Comparison of ENCODE assay signal across 8 mouse cellular contexts in genomic region chr12:59011844-59012709, GRCm38 (mm10). TPM values are rescaled to one million over a fixed set of nuclear protein-coding genes. Genes with fewer than 3 reads are reported as not detected.
DNase-seq lines count a peak whose midpoint lies in the region; ATAC-seq lines count a peak whose summit lies in the region.

Gene Sec23a (minus strand): TSS chr12:59012017.

- H3K9me3 ChIP-seq in heart, embryonic 14.5 days (ENCODE audit: control insufficient read depth, low read length), result no peaks in the 10 kb centered on the region
- H3K9me3 ChIP-seq in liver, embryonic 13.5 days (replicated peaks), result no peaks in the 10 kb centered on the region
- no peaks in the 10 kb centered on the region for H3K9me3 ChIP-seq in stomach, embryonic 16.5 days (replicated peaks; ENCODE audit: control insufficient read depth, low read length)

- peak within 1 kb of the TSS; percentile 79 for H3K27ac ChIP-seq in brown adipose tissue, adult 24 weeks (replicated peaks; ENCODE audit: low read depth, low read length)
- H3K27ac ChIP-seq in heart, embryonic 14.5 days (replicated peaks in 1 of 2; ENCODE audit: control insufficient read depth in 1 of 2, insufficient read depth in 1 of 2, low read depth in 2 of 2, low read length in 2 of 2), result peak within 1 kb of the TSS; percentile 92
- H3K27ac ChIP-seq in liver, embryonic 13.5 days, result peak within 1 kb of the TSS; percentile 94
- H3K27ac ChIP-seq in stomach, embryonic 16.5 days (ENCODE audit: low read length), result peak within 1 kb of the TSS; percentile 96

- peak; percentile 97 for ATAC-seq in heart, embryonic 14.5 days (ENCODE audit: insufficient number of reproducible peaks, insufficient read depth, low FRiP score, low read depth)
- peak; percentile 93 for ATAC-seq in liver, embryonic 13.5 days (ENCODE audit: low read depth)
- peak; percentile 97 for ATAC-seq in stomach, embryonic 16.5 days (ENCODE audit: insufficient read depth, low FRiP score)

- no peaks in the 10 kb centered on the region for H3K4me1 ChIP-seq in brown adipose tissue, adult 24 weeks (ENCODE audit: control insufficient read depth, insufficient read depth, insufficient read length, low read length)
- peaks cover 3 to 36% of the 10 kb centered on the region in 2 experiments; a peak in 3 of 4 replicates for H3K4me1 ChIP-seq in heart, embryonic 14.5 days (ENCODE audit: control insufficient read depth in 2 of 2, insufficient read depth in 2 of 2, low read length in 2 of 2)
- H3K4me1 ChIP-seq in liver, embryonic 13.5 days (replicated peaks), result peaks cover 33% of the 10 kb centered on the region
- peaks cover 27% of the 10 kb centered on the region for H3K4me1 ChIP-seq in stomach, embryonic 16.5 days (ENCODE audit: control insufficient read depth, insufficient read depth, low read length)

- H3K36me3 ChIP-seq in heart, embryonic 14.5 days (ENCODE audit: control insufficient read depth, insufficient read depth, low read length), result peaks cover 14% of the 10 kb centered on the region
- H3K36me3 ChIP-seq in liver, embryonic 13.5 days, result peaks cover 19% of the 10 kb centered on the region
- no peaks in the 10 kb centered on the region for H3K36me3 ChIP-seq in stomach, embryonic 16.5 days (ENCODE audit: control insufficient read depth, insufficient read depth, low read length)

- H3K4me2 ChIP-seq in heart, embryonic 14.5 days (ENCODE audit: low read length), result peak within 1 kb of the TSS; percentile 89
- H3K4me2 ChIP-seq in liver, embryonic 13.5 days, result peak within 1 kb of the TSS; percentile 93
- peak within 1 kb of the TSS; percentile 90 for H3K4me2 ChIP-seq in stomach, embryonic 16.5 days (ENCODE audit: low read depth, low read length)

- H3K27me3 ChIP-seq in heart, embryonic 14.5 days (ENCODE audit: control insufficient read depth, insufficient read depth, low read length), result no peaks in the 10 kb centered on the region
- H3K27me3 ChIP-seq in liver, embryonic 13.5 days, result no peaks in the 10 kb centered on the region
- no peaks in the 10 kb centered on the region for H3K27me3 ChIP-seq in stomach, embryonic 16.5 days (ENCODE audit: control insufficient read depth, insufficient read depth, low read length)

- DNase-seq in CD4-positive, CD25-positive, alpha-beta regulatory T cell, adult 2 months (ENCODE audit: low read depth, low spot score), result peak; percentile 99
- peak; percentile 96 for DNase-seq in fibroblast of lung, adult 2 months (ENCODE audit: low read depth)
- peak; percentile 99 for DNase-seq in kidney, postnatal 14 days
- DNase-seq in liver, embryonic 13.5 days, result peak; percentile 99
- peak; percentile 98 for DNase-seq in neural tube, embryonic 10.5 days (ENCODE audit: extremely low spot score, low spot score)

- H3K4me3 ChIP-seq in brown adipose tissue, adult 24 weeks (ENCODE audit: insufficient read depth, low read depth, low read length), result peak within 1 kb of the TSS; percentile 98
- peak within 1 kb of the TSS; percentile 79 to 88 for H3K4me3 ChIP-seq in heart, embryonic 14.5 days (ENCODE audit: control insufficient read depth in 1 of 2, insufficient read depth in 1 of 2, low read depth in 1 of 2, low read length in 2 of 2)
- peak within 1 kb of the TSS; percentile 81 for H3K4me3 ChIP-seq in liver, embryonic 13.5 days (replicated peaks)
- H3K4me3 ChIP-seq in stomach, embryonic 16.5 days (replicated peaks; ENCODE audit: low read length), result peak within 1 kb of the TSS; percentile 92

- peak within 1 kb of the TSS; percentile 95 for H3K9ac ChIP-seq in heart, embryonic 14.5 days (ENCODE audit: low read length)
- peak within 1 kb of the TSS; percentile 87 for H3K9ac ChIP-seq in liver, embryonic 13.5 days
- peak within 1 kb of the TSS; percentile 94 for H3K9ac ChIP-seq in stomach, embryonic 16.5 days (ENCODE audit: low read length)

- under 1% methylated on average over 46 of the region's 48 CpGs for WGBS in heart, embryonic 14.5 days
- under 1% methylated on average over 48 of the region's 48 CpGs for WGBS in liver, embryonic 13.5 days (ENCODE audit: insufficient replicate concordance)
- under 1% methylated on average over 48 of the region's 48 CpGs for WGBS in stomach, embryonic 16.5 days

RNA-seq across cellular contexts. Expression of gene Sec23a, which starts in this region (rescaled TPM):
- polyA plus RNA-seq in brown adipose tissue, adult 24 weeks (2012; ENCODE audit: insufficient read depth, insufficient read length, missing spikeins), result 15.7 and 16.2 TPM in 2 replicates
- polyA plus RNA-seq in heart, embryonic 14.5 days (2014; fragmentation: Nextera tagmentation; extraction: Ambion mirVana), result 76.9 and 82.8 TPM in 2 replicates
- polyA plus RNA-seq in liver, embryonic 13.5 days (2015; fragmentation: Nextera tagmentation; extraction: Ambion mirVana), result 22.6 and 29.5 TPM in 2 replicates
- polyA plus RNA-seq in stomach, embryonic 16.5 days (2015; fragmentation: Nextera tagmentation; extraction: Ambion mirVana), result 79.6 and 80.8 TPM in 2 replicates

Comparison
In these comparisons a context has a peak if more than half of its experiments do, and no peak if none do; other contexts are left out.
1. Peak in every context shown above with its lines: DNase-seq, ATAC-seq, H3K4me3 ChIP-seq and H3K27ac ChIP-seq.